Mouse (Mus musculus) small intestine, adult 2 months (tissue): ENCODE measurements around the gene Eef1akmt2.

ENCODE experiments used
- CTCF ChIP-seq: fragments of 200-500 bp; IDR thresholded peaks from 2 replicates; pipeline ENCODE4 v1.5.1; 2012; ENCODE audit warnings: low read depth, mild to moderate bottlenecking, control low read depth, inconsistent platforms, low read length, moderate library complexity, mixed read lengths; ENCODE audit not compliant: insufficient replicate concordance, insufficient read length; ENCODE audit errors: extremely low read depth
- POLR2A ChIP-seq: fragments of 200-500 bp; IDR thresholded peaks from 2 replicates; pipeline ENCODE4 v1.6.1; 2012; ENCODE audit warnings: low read depth, mild to moderate bottlenecking, control low read depth, inconsistent platforms, low read length, moderate library complexity

- no peak for TF ChIP-seq CTCF
- TF ChIP-seq POLR2A: no peak
Observed at GRCm38 (mm10) chr7:132889691-132890090, 37.2 kb upstream of the Eef1akmt2 start.
